Mouse (Mus musculus) thymus, postnatal 0 days (tissue): ENCODE measurements around the gene Gimap7. TPM values are rescaled to one million over a fixed set of nuclear protein-coding genes. Genes with fewer than 3 reads are reported as not detected.

ENCODE experiments used
- DNase-seq: peaks from one replicate; pipeline ENCODE4 v3.0.0-alpha.2; 2015; ENCODE audit warnings: low spot score
- polyA plus RNA-seq: library from polyadenylated mRNA; unstranded; fragments of >200 nt; fragmentation: Nextera tagmentation; extraction: Ambion mirVana; gene quantifications from 2 replicates; pipeline ENCODE4 v1.2.1, GENCODE M21; 2015

Gimap7 gene
- polyA plus RNA-seq, 1 experiment from 2014 or later = 6.5 TPM

- DNase-seq = peak; percentile 16
Observed at GRCm38 (mm10) chr6:48740501-48741169, 22.2 kb downstream of the Gimap7 start.

- peak; percentile 55 for DNase-seq
Observed at GRCm38 (mm10) chr6:48741273-48741672, 22.9 kb downstream of the Gimap7 start.

GRCm38 (mm10) chr6:48741711-48742206, 23.3 kb downstream of the Gimap7 start:
- peak; percentile 47 for DNase-seq

- no peak for DNase-seq
Observed at GRCm38 (mm10) chr6:48742422-48743351, 24.3 kb downstream of the Gimap7 start.

GRCm38 (mm10) chr6:48745490-48745889, 27.1 kb downstream of the Gimap7 start:
- no peak for DNase-seq

- DNase-seq = peak; percentile 80
Observed at GRCm38 (mm10) chr6:48745959-48746889, 27.8 kb downstream of the Gimap7 start, which contains the start of gene Gimap5. Gimap5 (plus strand) TSS chr6:48746197.

- peak; percentile 24 for DNase-seq
Observed at GRCm38 (mm10) chr6:48747091-48747966, 28.9 kb downstream of the Gimap7 start.

GRCm38 (mm10) chr6:48763567-48764270, 45.3 kb downstream of the Gimap7 start:
- no peak for DNase-seq

- DNase-seq = no peak
Observed at GRCm38 (mm10) chr6:48764496-48764895, 46.1 kb downstream of the Gimap7 start.

- peak; percentile 79 for DNase-seq
Observed at GRCm38 (mm10) chr6:48768178-48768869, 49.9 kb downstream of the Gimap7 start.

GRCm38 (mm10) chr6:48768933-48769332, 50.5 kb downstream of the Gimap7 start:
- no peak for DNase-seq

- DNase-seq = no peak
Observed at GRCm38 (mm10) chr6:48770696-48771095, 52.3 kb downstream of the Gimap7 start, which contains the start of gene Gimap3. Gimap3 (minus strand) TSS chr6:48770851.

GRCm38 (mm10) chr6:48772030-48772429, 53.6 kb downstream of the Gimap7 start:
- peak; percentile 84 for DNase-seq

Other genes starting within 250 kb of the Gimap7 start
- 0.78 and 1.1 TPM in 2 replicates for gene Atp6v0e2, start 181.0 kb upstream of the Gimap7 start, polyA plus RNA-seq
- 6.1 and 6.8 TPM in 2 replicates for gene Lrrc61, start 163.8 kb upstream of the Gimap7 start, polyA plus RNA-seq
- gene Rarres2, start 145.8 kb upstream of the Gimap7 start, polyA plus RNA-seq = 14.9 and 18.0 TPM in 2 replicates
- gene Gm45021, start 129.0 kb upstream of the Gimap7 start, polyA plus RNA-seq = 0.48 TPM in 1 of 2 replicates, not detected in the other
- 15.5 and 15.6 TPM in 2 replicates for gene Repin1, start 124.7 kb upstream of the Gimap7 start, polyA plus RNA-seq
- gene Gm44965, start 124.7 kb upstream of the Gimap7 start, polyA plus RNA-seq = not detected in 2 replicates
- 6.8 and 6.9 TPM in 2 replicates for gene Zfp775, start 116.6 kb upstream of the Gimap7 start, polyA plus RNA-seq
- gene AI854703, start 91.9 kb upstream of the Gimap7 start, polyA plus RNA-seq = 2.0 and 2.3 TPM in 2 replicates
- 11.8 and 12.8 TPM in 2 replicates for gene Gimap8, start 71.4 kb upstream of the Gimap7 start, polyA plus RNA-seq
- 164 and 172 TPM in 2 replicates for gene Gimap9, start 42.5 kb upstream of the Gimap7 start, polyA plus RNA-seq
- 33.0 and 34.3 TPM in 2 replicates for gene Gimap4, start 34.1 kb upstream of the Gimap7 start, polyA plus RNA-seq
- 184 TPM in 2 replicates for gene Gimap6, start 10.4 kb upstream of the Gimap7 start, polyA plus RNA-seq
- 11.0 and 13.9 TPM in 2 replicates for gene Gm28053, start within 50 bp of the Gimap7 start, polyA plus RNA-seq
- gene Gimap1, start 20.4 kb downstream of the Gimap7 start, polyA plus RNA-seq = 148 and 170 TPM in 2 replicates
- 23.7 and 29.6 TPM in 2 replicates for gene Gimap5, start 27.6 kb downstream of the Gimap7 start, polyA plus RNA-seq
- gene Gimap3, start 52.2 kb downstream of the Gimap7 start, polyA plus RNA-seq = 3.6 and 5.3 TPM in 2 replicates
- gene Tmem176a, start 122.3 kb downstream of the Gimap7 start, polyA plus RNA-seq = 129 and 134 TPM in 2 replicates
- 304 TPM in 2 replicates for gene Tmem176b, start 122.9 kb downstream of the Gimap7 start, polyA plus RNA-seq
- gene Aoc1, start 154.3 kb downstream of the Gimap7 start, polyA plus RNA-seq = 0.66 and 0.86 TPM in 2 replicates
- 0.06 and 0.10 TPM in 2 replicates for gene 1600015I10Rik, start 211.3 kb downstream of the Gimap7 start, polyA plus RNA-seq